Mouse (Mus musculus) CH12.LX (cell line): ENCODE measurements around the gene Ubqln1. TPM values are rescaled to one million over a fixed set of nuclear protein-coding genes. Genes with fewer than 3 reads are reported as not detected.
A peak's percentile ranks its signal among the peaks of the same experiment; 100 is the strongest.

Source experiments
- DNase-seq: peaks from one replicate; pipeline ENCODE4 v3.0.0-alpha.2; 2013; ENCODE audit errors: extremely low read depth
- H3K27ac ChIP-seq: 2 replicates; pipeline ENCODE4 v1.5.1; 2012; ENCODE audit warnings: low read depth, mild to moderate bottlenecking, control low read depth, moderate library complexity; ENCODE audit not compliant: insufficient read depth
- H3K27me3 ChIP-seq: replicated peaks from 2 replicates; pipeline ENCODE3; 2012; ENCODE audit warnings: inconsistent platforms
- H3K36me3 ChIP-seq, 2 experiments: replicated peaks in 1 of 2; 2 replicates each; pipeline versions ENCODE3 to v1.6.1; 2012; ENCODE audit warnings: inconsistent platforms in 1 of 2, low read length in 1 of 2, mild to moderate bottlenecking in 1 of 2, mixed read lengths in 1 of 2, moderate library complexity in 1 of 2; ENCODE audit not compliant: control insufficient read depth in 1 of 2, insufficient read depth in 1 of 2
- H3K4me1 ChIP-seq, 2 experiments: 2 replicates each; pipeline ENCODE4 v1.6.1; 2012; ENCODE audit warnings: inconsistent platforms in 1 of 2, moderate library complexity in 1 of 2; ENCODE audit not compliant: insufficient read depth in 2 of 2, control insufficient read depth in 1 of 2
- H3K4me2 ChIP-seq: 2 replicates; pipeline ENCODE4 v1.6.1; 2012; ENCODE audit warnings: low read depth, mild to moderate bottlenecking, control low read depth; ENCODE audit not compliant: poor library complexity, insufficient read depth, severe bottlenecking
- H3K4me3 ChIP-seq, 3 experiments: fragments of 150-350 bp in 1 of 3; sonication (generic) in 1 of 3; replicated peaks in 1 of 3; 2 replicates each; pipeline versions ENCODE3 to v1.5.1; 2011 to 2012; ENCODE audit warnings: low read depth in 2 of 3, low read length in 2 of 3, mild to moderate bottlenecking in 2 of 3, moderate library complexity in 2 of 3, control low read depth in 1 of 3, improper control_type of control experiment in 1 of 3, inconsistent platforms in 1 of 3, mixed read lengths in 1 of 3; ENCODE audit not compliant: poor library complexity in 1 of 3
- H3K79me2 ChIP-seq: replicated peaks from 2 replicates; pipeline ENCODE4 v1.6.1; 2012; ENCODE audit warnings: mild to moderate bottlenecking, moderate library complexity; ENCODE audit not compliant: control insufficient read depth, poor library complexity, insufficient read depth, severe bottlenecking; ENCODE audit errors: extremely low read depth
- H3K9ac ChIP-seq: 2 replicates; pipeline ENCODE4 v1.6.1; 2012; ENCODE audit warnings: low read depth, mild to moderate bottlenecking, control low read depth, moderate library complexity; ENCODE audit not compliant: insufficient read depth
- H3K9me3 ChIP-seq: replicated peaks from 2 replicates; pipeline ENCODE3; 2012; ENCODE audit warnings: low read length, inconsistent platforms, mixed read lengths
- BHLHE40 ChIP-seq: IDR thresholded peaks from 2 replicates; pipeline ENCODE4 v1.6.1; 2011; ENCODE audit warnings: mild to moderate bottlenecking, low read depth, low read length, improper control_type of control experiment
- CHD1 ChIP-seq: IDR thresholded peaks from 2 replicates; pipeline ENCODE4 v1.6.1; 2012; ENCODE audit warnings: low read depth, low read length, improper control_type of control experiment, inconsistent platforms
- CTCF ChIP-seq, 2 experiments: IDR thresholded peaks in 1 of 2; conservative IDR thresholded peaks in 1 of 2; 2 replicates each; pipeline ENCODE4 v1.5.1; 2011 to 2012; ENCODE audit warnings: low read depth in 2 of 2, low read length in 2 of 2, improper control_type of control experiment in 1 of 2, inconsistent platforms in 1 of 2, mild to moderate bottlenecking in 1 of 2, moderate library complexity in 1 of 2
- JUN ChIP-seq: IDR thresholded peaks from 2 replicates; pipeline ENCODE4 v1.6.1; 2011; ENCODE audit warnings: low read depth, mild to moderate bottlenecking, low read length, improper control_type of control experiment, moderate library complexity; ENCODE audit not compliant: insufficient read depth
- MAX ChIP-seq: IDR thresholded peaks from 2 replicates; pipeline ENCODE4 v1.6.1; 2011; ENCODE audit warnings: low read length, improper control_type of control experiment
- MAZ ChIP-seq: IDR thresholded peaks from 2 replicates; pipeline ENCODE4 v1.6.1; 2012; ENCODE audit warnings: low read depth, mild to moderate bottlenecking, inconsistent platforms, low read length, improper control_type of control experiment, moderate library complexity
- MEF2A ChIP-seq: IDR thresholded peaks from 2 replicates; pipeline ENCODE4 v1.6.1; 2014; ENCODE audit warnings: low read depth, mild to moderate bottlenecking, inconsistent platforms, low read length, improper control_type of control experiment, borderline replicate concordance
- NELFE ChIP-seq: IDR thresholded peaks from 2 replicates; pipeline ENCODE4 v1.6.1; 2011; ENCODE audit warnings: low read depth, low read length, improper control_type of control experiment
- POLR2AphosphoS2 ChIP-seq: IDR thresholded peaks from 2 replicates; pipeline ENCODE4 v1.6.1; 2011; ENCODE audit warnings: low read depth, low read length, improper control_type of control experiment
- SIN3A ChIP-seq: IDR thresholded peaks from 2 replicates; pipeline ENCODE4 v1.6.1; 2012; ENCODE audit warnings: low read length, improper control_type of control experiment, inconsistent platforms
- USF1 ChIP-seq: IDR thresholded peaks from 2 replicates; pipeline ENCODE4 v1.6.1; 2014; ENCODE audit warnings: low read depth, mild to moderate bottlenecking, inconsistent platforms, low read length, improper control_type of control experiment
- USF2 ChIP-seq: conservative IDR thresholded peaks from 2 replicates; pipeline ENCODE4 v1.6.1; 2011; ENCODE audit warnings: low read depth, low read length, improper control_type of control experiment
- ZKSCAN1 ChIP-seq: IDR thresholded peaks from 2 replicates; pipeline ENCODE4 v1.6.1; 2012; ENCODE audit warnings: low read depth, inconsistent platforms, low read length, improper control_type of control experiment, borderline replicate concordance
- dilution Hi-C: fragments of 300-500 bp; cut with MboI; formaldehyde crosslinking; loops from 2 replicates; pipeline ENCODE4 v1.14.3; 2020; ENCODE audit warnings: low sequenced_read_pairs; ENCODE audit not compliant: extremely low pct_unique_long_range_greater_than_20kb, extremely low pct_ligation_motif_present
- in situ Hi-C: fragments of 300-500 bp; cut with MboI; formaldehyde crosslinking; loops from 3 replicates; pipeline ENCODE4 v1.14.3; 2019; ENCODE audit warnings: low sequenced_read_pairs, low pct_ligation_motif_present, low pct_unique_long_range_greater_than_20kb, mixed read lengths
- polyA plus RNA-seq: library from polyadenylated mRNA; unstranded; fragments of >175 nt; gene quantifications from 2 replicates; pipeline ENCODE4 v1.2.1, GENCODE M21; 2012; ENCODE audit warnings: low read depth; ENCODE audit not compliant: insufficient read length
- total RNA-seq, 2 experiments: library from RNA; depleted of rRNA; stranded (reverse); fragments of 300-350 nt in 1 of 2; fragments of >200 nt in 1 of 2; gene quantifications; 2 replicates each; pipeline ENCODE4 v1.2.3; 2012 to 2014

Gene Ubqln1
- total and polyA plus RNA-seq, 3 experiments: 58.5 to 166 (median 130) TPM

DNA sequence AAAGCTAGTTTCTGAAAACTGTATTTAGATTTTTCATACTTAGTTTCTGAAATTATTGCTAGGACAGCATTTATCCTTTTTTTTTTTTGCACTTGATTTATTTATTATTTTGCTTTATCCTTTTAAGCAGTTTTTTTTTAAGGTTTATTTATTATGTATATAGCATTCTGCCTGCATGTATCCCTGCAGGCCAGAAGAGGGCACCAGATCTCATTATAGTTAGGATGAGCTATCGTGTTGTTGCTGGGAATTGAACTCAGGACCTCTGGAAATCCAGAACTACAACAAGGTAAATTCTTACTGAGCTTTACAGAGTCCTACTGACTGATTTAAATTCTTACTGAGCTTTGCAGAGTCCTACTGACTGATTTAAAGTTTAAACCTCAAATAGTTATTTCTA lies 37.8 kb upstream of the Ubqln1 start:
- Histone ChIP-seq H3K4me1 (no peaks in the 10 kb centered on the region), H3K9ac (no peak overlapping the region), H3K4me3 (no peak overlapping the region), H3K36me3 (no peaks in the 10 kb centered on the region), H3K79me2 (no peaks in the 10 kb centered on the region), H3K27ac (no peak overlapping the region), H3K4me2 (no peak overlapping the region), H3K27me3 (no peaks in the 10 kb centered on the region), H3K9me3 (no peaks in the 10 kb centered on the region)
- in situ Hi-C loops (no loop called here), dilution Hi-C loops (no loop called here)
- no peak for DNase-seq
- no peak for TF ChIP-seq SIN3A
- peak in 1 of 2 experiments; percentile 40; a peak in 1 of 4 replicates for TF ChIP-seq CTCF (conservative IDR thresholded peaks at IDR 0.05 in 1 of 2, IDR thresholded peaks at IDR 0.05 in 1 of 2; ENCODE audit: low read depth in 2 of 2, low read length in 2 of 2)

DNA sequence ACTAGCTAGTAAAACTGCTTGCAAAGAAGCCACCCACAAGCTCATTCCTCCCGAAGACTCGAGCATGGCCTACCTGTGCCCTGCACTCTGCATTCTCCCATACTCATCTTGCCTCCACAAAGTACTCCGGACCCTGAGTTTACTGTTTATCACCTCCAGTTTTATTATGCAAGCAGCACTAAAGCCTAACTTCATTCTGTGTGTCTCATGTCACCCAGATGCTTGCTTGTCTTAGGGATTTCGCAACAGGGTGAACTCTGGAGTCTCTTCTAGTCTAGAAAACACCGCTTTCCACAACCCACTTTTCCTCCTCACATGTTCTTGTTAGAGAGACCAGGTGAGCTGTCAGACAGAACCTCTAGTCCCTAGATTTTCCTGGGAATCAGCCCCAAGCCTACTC lies 33.5 kb upstream of the Ubqln1 start:
- dilution Hi-C loops (no loop called here), in situ Hi-C loops (loop anchor here (25.0 kb wide), 1 partner anchor 138 kb away; the partner anchor contains the start of gene 2210016F16Rik)
- no peak for TF ChIP-seq USF2
- TF ChIP-seq MAX: no peak
- no peak for TF ChIP-seq CTCF (conservative IDR thresholded peaks at IDR 0.05 in 1 of 2, IDR thresholded peaks at IDR 0.05 in 1 of 2; ENCODE audit: low read depth in 2 of 2, low read length in 2 of 2)
- no peak for TF ChIP-seq USF1
- no peak for TF ChIP-seq CHD1
- TF ChIP-seq JUN: no peak
- no peak for TF ChIP-seq MAZ
- no peak for TF ChIP-seq ZKSCAN1
- TF ChIP-seq SIN3A: no peak
- TF ChIP-seq MEF2A: no peak
- no peak for TF ChIP-seq NELFE
- no peak for TF ChIP-seq POLR2AphosphoS2
- Histone ChIP-seq H3K9ac (no peak overlapping the region), H3K36me3 (no peaks in the 10 kb centered on the region), H3K4me3 (no peak overlapping the region), H3K79me2 (no peaks in the 10 kb centered on the region), H3K4me2 (no peak overlapping the region), H3K4me1 (no peaks in the 10 kb centered on the region; a peak in 1 of 4 replicates), H3K27me3 (no peaks in the 10 kb centered on the region), H3K27ac (no peak overlapping the region), H3K9me3 (no peaks in the 10 kb centered on the region)
- DNase-seq: no peak

DNA sequence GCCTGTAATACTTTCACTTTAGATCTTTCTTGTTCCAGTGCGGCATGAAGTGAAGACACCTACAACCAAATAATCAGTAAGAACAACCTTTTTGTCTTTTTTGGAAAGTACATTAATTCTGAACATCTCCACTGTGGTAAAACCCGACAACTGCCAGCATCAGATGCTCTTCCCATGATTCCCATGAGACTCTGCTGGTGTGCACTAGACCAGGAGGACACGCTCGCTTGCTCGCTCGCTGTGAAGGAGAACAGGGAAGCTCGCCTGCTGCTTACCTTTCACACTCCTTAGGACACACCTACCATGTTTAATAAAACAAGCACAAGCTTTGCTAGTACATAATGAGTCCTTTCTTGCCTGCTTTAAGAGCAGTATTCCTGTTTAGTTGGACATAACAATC lies 21.1 kb upstream of the Ubqln1 start:
- dilution Hi-C loops (no loop called here), in situ Hi-C loops (loop anchor here (25.0 kb wide), 1 partner anchor 151 kb away; the partner anchor contains the start of gene 2210016F16Rik)
- Histone ChIP-seq H3K79me2 (no peaks in the 10 kb centered on the region), H3K36me3 (no peaks in the 10 kb centered on the region), H3K27me3 (no peaks in the 10 kb centered on the region), H3K4me2 (peak overlapping the region; percentile 65; the same call in 1 of the 2 replicates), H3K9ac (no peak overlapping the region), H3K4me3 (no peak overlapping the region), H3K27ac (no peak overlapping the region), H3K4me1 (peaks cover 5 to 17% of the 10 kb centered on the region in 2 experiments), H3K9me3 (no peaks in the 10 kb centered on the region)
- peak; percentile 54 for DNase-seq
- TF ChIP-seq JUN (no peak), BHLHE40 (0 out of 2 replicates have a peak, but pooled peaks have one; percentile 20)
